Mouse (Mus musculus): Measurements from ENCODE around the gene Tenm4. TPM values are rescaled to one million over a fixed set of nuclear protein-coding genes. Genes with fewer than 3 reads are reported as not detected.
A peak's percentile ranks its signal among the peaks of the same experiment; 100 is the strongest.

The Tenm4 gene
- total RNA-seq, 2 experiments from 2014 or later, result 104 to 114 TPM

DNA sequence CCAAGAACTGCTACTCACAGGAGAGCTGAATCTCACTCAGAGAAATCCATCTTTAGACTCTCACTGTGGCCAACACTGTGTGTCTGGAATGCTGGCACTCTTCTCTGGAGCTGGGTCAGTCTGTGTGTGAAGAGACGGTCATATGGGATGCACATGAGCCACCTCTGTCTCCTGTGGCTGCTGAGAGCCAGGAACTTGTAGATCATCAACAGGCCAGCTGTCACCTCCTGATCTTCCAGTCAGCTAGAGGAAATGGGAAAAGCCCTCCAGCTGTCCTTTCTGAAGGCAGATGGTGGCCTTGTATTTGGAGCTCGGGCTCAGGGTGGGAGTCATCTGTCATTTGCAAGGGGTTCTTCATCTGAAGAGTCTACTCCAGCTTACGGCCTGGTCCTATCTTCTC lies 249.0 kb downstream of the Tenm4 start:
- intact Hi-C loops (cut with DNase I), result no loop called here
- no peak for DNase-seq (ENCODE audit: extremely low spot score in 1 of 2, low spot score in 2 of 2)

GRCm38 (mm10) chr7:96420926-96421605 lies 250.0 kb downstream of the Tenm4 start:
- intact Hi-C loops (cut with DNase I), result no loop called here
- DNase-seq (ENCODE audit: extremely low spot score in 1 of 2, low spot score in 2 of 2), result no peak

GRCm38 (mm10) chr7:96426954-96427353 lies 255.9 kb downstream of the Tenm4 start:
- intact Hi-C loops (cut with DNase I), result no loop called here

DNA sequence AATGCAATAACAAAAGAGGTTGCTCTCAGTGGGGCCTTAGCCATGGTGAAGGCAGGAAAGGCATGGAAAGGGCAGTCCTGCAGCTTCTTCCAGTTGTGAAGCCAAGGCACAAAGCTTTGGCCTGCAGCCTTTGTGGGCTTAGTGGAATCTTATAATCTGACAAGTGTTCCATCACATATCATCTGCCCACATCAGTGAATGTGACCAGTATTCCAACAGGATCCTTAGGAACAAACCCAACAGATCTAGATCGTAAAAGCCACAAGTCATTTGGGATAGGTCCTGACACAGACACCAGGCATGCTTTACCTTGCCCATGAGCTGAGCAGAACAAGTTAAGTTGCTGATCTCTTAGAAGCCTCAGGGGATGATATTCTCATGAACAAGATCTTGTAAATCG lies 262.3 kb downstream of the Tenm4 start:
- no peak for DNase-seq (ENCODE audit: extremely low spot score in 1 of 2, low spot score in 2 of 2)
- intact Hi-C loops (cut with DNase I), result no loop called here

More at GRCm38 (mm10) chr7:96426954-96427353, 255.9 kb downstream of the Tenm4 start:
- no peak for DNase-seq (ENCODE audit: extremely low spot score in 1 of 2, low spot score in 2 of 2)

GRCm38 (mm10) chr7:96438392-96438791 lies 267.3 kb downstream of the Tenm4 start:
- no peak for DNase-seq (ENCODE audit: extremely low spot score in 1 of 2, low spot score in 2 of 2)
- intact Hi-C loops (cut with DNase I), result no loop called here

DNA sequence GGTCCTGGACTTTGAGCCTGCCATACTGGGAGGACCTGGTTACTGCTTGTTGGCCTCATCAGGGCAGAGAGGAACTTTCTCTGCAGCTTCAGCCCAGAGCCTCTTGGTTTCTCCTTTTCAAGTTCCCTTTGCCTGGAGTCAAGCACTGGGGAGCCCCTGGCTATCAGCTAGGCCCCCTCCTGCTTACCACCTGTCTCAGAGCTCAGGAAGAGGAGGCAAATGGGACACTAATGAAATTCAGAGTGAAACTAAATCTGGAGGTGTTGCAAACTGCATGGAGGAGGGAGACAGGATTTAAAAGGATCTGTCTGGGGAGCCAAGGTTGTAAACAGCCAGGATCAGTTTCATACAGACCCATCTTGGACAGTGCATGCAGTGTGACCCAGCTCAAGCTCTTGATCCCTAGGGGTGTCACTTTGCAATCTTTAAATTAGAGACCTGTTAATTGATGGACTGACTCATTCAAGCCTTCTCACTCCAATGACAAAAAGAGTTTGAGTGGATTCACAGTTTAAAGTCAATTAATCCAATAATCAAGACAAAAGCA lies 269.2 kb downstream of the Tenm4 start:
- DNase-seq (ENCODE audit: extremely low spot score in 1 of 2, low spot score in 2 of 2), result no peak
- intact Hi-C loops (cut with DNase I), result no loop called here

DNA sequence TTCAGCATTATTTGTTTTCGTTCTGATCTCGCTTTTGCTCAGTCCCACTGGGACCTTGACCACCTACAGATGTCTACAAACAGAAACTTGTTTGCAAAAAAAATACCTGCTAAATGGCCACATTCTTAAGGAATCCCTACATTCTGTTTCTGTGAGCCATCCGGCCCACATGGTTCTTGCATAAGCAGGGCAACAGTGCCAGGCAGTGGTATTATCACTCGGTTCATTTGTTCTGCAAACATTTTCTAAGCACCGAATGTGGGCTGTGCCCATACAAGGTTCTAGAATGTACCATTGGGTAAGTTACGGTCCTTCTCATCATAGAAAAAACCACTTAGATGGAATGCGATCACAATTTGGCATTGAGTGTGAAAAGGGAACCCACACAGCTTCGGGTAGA lies 274.7 kb downstream of the Tenm4 start:
- intact Hi-C loops (cut with DNase I), result no loop called here
- DNase-seq (ENCODE audit: extremely low spot score in 1 of 2, low spot score in 2 of 2), result no peak

DNA sequence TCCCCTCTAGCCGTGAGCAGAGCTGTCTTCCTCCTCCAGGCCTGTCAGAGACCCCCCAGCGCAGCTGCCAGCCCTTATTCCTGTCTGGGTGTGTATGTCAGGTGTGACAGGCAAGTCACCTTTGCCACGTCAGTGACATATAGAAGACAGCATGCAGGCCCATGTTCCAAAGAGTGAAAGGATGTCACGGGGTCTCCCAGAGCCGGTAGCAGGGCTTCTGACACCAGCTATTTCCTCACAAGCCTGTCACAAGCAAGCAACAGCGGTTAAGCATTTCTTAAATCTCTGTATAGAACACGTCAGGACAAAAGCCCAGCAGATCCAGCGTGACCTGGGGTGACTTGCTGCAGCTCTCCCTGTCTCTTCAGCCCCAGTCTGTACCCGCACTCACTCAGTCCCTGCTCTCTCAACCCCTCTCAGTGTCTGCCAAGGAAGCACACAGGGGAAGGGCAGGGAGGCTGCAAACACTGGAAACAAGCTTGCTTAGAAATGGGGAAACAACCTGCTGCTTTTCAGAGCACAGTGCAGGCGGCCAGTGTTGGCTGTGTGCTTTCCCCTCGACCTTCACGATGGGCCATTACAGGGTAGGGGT lies 276.9 kb downstream of the Tenm4 start:
- intact Hi-C loops (cut with DNase I), result no loop called here
- no peak for DNase-seq (ENCODE audit: extremely low spot score in 1 of 2, low spot score in 2 of 2)

- intact Hi-C loops (cut with DNase I), result no loop called here
- no peak for DNase-seq (ENCODE audit: extremely low spot score in 1 of 2, low spot score in 2 of 2)
Observed at GRCm38 (mm10) chr7:96455957-96456356, 284.9 kb downstream of the Tenm4 start.

DNA sequence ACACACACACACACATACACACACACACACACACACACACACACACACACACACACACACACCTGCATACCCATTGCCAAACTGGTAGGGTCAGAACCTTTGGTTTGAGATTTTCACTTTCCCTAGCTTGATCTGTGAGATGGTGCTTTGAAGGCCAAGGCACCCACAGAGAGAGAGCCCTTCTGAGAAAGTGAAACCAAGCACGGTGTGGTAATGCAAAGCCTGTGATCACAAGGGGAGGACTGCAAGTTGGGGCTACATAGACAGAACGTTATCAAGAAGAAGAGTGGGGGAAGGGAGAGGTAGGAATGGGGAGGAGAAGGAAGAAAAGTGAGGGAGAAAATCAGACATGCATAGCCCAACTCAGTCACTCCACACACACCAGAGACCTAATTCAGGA lies 285.6 kb downstream of the Tenm4 start:
- no peak for DNase-seq (ENCODE audit: extremely low spot score in 1 of 2, low spot score in 2 of 2)
- intact Hi-C loops (cut with DNase I), result no loop called here

DNA sequence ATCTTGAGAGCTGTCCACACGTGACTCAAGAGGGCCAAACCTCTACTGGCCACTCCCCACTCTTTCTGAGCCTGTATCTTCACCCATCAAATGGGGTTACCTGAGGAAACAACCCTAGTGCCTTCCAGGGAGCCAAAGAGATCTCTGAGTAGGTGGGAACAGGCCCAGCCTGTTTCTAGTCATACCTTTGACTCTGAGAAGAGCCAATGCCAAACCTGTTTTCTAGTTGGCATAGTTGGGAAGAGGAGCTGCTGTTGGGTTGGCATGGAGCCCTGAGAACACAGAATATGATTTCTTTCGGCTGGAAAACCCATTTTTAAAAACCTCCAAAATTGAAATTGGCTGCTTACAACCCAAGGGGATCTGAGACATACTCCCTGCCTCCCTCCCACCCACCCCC lies 286.8 kb downstream of the Tenm4 start:
- intact Hi-C loops (cut with DNase I), result no loop called here
- DNase-seq (ENCODE audit: extremely low spot score in 1 of 2, low spot score in 2 of 2), result peak in 1 of 2 experiments; percentile 27

DNA sequence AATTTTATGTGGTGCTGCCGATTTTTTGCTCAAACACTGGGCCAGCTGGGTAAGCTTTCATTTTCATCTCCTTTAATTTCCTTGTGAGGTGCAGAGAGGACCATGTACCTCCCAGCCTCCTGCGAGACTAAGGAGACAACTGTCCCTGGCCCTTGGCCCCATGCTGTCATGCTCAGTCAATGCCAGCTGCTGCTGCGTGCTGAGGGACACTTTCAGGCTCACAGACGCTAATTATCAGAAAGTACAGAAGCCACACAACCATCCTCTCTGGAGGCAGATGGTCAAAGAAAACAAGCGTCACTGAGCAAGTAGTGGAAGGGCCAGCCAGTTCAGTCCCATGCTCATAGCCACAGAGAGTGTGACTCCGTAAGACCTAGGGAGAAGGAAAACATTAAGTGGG lies 287.9 kb downstream of the Tenm4 start:
- intact Hi-C loops (cut with DNase I), result no loop called here
- DNase-seq (ENCODE audit: extremely low spot score in 1 of 2, low spot score in 2 of 2), result no peak

GRCm38 (mm10) chr7:96466761-96467160 lies 295.7 kb downstream of the Tenm4 start:
- intact Hi-C loops (cut with DNase I), result no loop called here

GRCm38 (mm10) chr7:96470821-96471220 lies 299.8 kb downstream of the Tenm4 start:
- intact Hi-C loops (cut with DNase I), result no loop called here
- DNase-seq (ENCODE audit: extremely low spot score in 1 of 2, low spot score in 2 of 2), result no peak

More at GRCm38 (mm10) chr7:96466761-96467160, 295.7 kb downstream of the Tenm4 start:
- DNase-seq (ENCODE audit: extremely low spot score in 1 of 2, low spot score in 2 of 2), result no peak

DNA sequence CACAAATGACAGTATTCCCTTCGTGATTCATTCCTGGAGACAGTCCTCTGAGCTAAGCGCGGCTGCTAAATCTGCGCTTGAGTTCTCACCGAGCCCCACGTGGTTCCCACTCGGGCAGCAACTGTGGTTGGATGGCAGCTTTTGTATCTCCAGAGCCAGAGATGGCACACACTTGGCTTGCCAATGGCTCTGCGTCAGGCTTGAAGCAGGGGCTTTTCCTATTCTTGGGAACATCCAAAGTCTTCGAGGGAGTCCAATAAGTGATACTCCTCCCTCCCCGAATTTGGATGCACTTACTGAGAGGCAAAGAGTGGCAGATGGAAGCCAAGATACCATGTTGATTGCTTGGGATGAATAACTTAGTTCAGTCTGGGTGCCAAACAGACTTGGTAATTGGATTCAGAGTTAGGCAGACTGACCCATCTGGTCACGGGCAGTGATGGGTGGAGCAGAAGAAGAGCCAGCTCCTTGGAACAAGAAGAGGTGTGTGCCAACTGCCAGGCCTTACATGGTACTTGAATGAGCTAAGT lies 303.6 kb downstream of the Tenm4 start:
- intact Hi-C loops (cut with DNase I), result no loop called here
- peak; percentile 62 to 76 for DNase-seq (ENCODE audit: extremely low spot score in 1 of 2, low spot score in 2 of 2)

DNA sequence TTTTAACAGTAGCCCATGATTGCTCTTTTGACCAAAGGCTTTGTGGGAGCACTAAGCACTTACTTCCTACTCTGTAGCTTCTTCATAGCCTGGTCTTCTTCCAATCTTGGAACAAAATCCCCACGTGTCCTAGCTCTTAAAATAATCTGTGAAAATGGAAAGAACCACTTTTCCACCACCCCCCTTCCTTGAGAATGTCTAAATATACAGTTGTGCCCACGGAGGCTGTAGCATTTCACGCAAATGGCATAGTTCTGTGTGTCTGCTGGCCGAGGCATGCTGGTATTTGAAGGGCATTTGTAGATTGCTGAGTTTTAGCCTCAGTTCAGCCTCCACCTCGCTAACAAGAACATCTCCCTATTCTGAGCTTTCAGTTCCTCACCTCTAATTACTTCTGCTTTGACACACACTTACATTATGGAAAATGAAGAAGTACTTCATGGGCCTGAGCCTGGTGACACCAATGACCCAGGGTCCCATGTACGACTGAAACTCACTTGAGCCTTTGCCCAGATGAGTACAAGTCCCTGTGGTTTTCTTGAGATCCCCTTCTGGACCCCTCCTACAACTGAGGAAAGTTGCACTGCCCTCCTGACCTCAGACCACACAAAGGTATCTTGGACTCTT lies 306.1 kb downstream of the Tenm4 start:
- intact Hi-C loops (cut with DNase I), result no loop called here
- no peak for DNase-seq (ENCODE audit: extremely low spot score in 1 of 2, low spot score in 2 of 2)

DNA sequence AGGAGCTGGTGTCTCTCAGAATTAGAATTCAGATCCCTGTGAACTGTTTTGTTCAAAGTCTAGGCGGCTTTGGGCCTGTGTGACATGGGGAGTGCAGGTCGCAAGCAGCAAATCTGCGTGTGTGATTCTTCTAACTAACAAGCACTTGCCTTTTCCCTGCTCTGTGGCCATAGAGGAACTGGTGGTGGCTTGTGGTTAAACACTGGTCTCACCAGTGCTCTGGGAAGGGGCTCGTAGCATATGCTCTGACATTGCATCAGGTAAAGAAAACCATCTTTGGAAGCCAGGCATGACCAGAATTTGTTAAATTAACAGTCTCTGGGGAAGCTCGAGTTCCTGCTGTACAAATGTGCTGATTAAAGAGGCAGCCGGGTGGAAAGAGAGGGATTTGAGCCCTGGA lies 308.1 kb downstream of the Tenm4 start:
- no peak for DNase-seq (ENCODE audit: extremely low spot score in 1 of 2, low spot score in 2 of 2)
- intact Hi-C loops (cut with DNase I), result no loop called here

- intact Hi-C loops (cut with DNase I), result no loop called here
- no peak for DNase-seq (ENCODE audit: extremely low spot score in 1 of 2, low spot score in 2 of 2)
Observed at GRCm38 (mm10) chr7:96480351-96480983, 309.4 kb downstream of the Tenm4 start.

DNA sequence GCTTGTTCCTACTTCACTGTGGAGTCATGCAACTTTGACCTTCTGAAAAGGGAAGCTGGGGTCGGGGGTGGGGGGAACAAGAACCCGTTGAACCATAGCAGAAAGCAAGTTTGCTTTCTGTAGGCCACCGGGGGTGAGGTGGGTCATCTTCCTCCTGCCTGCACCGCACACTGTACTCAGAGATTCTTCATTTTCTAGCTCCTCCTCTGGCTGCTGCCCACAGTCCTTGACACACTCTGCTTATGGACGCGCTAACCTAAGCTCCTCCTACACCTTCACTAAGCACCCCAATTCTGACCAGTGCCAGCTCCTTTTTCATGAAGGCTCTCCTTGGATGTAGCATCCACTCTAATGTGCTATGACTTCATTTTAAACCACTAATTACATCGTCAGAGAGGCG lies 311.9 kb downstream of the Tenm4 start:
- intact Hi-C loops (cut with DNase I), result no loop called here
- DNase-seq (ENCODE audit: extremely low spot score in 1 of 2, low spot score in 2 of 2), result no peak
